Mouse (Mus musculus) cortical plate, adult 2 months (tissue): ENCODE measurements at regions not wholly inside any gene's neighbourhood (a gene's known extent, or its start where the extent isn't known, plus 50 kb on each side); places are given as distances from the start of the nearest gene placed in this dataset.

Experiments used
- CTCF ChIP-seq: fragments of 200-500 bp; IDR thresholded peaks from 2 replicates; pipeline ENCODE4 v1.5.1; 2011; ENCODE audit warnings: mild to moderate bottlenecking, control low read depth, low read length; ENCODE audit not compliant: insufficient read depth; ENCODE audit errors: extremely low read depth
- POLR2A ChIP-seq: fragments of 200-500 bp; IDR thresholded peaks from 2 replicates; pipeline ENCODE4 v1.6.1; 2011; ENCODE audit warnings: mild to moderate bottlenecking, low read length, control low read depth; ENCODE audit not compliant: insufficient read depth; ENCODE audit errors: extremely low read depth

- no peak for TF ChIP-seq POLR2A
- TF ChIP-seq CTCF: no peak
These were observed 304.7 kb upstream of the Pou3f2 start for GRCm38 (mm10) chr4:22792826-22793225.
